Mouse (Mus musculus): Measurements from ENCODE around the gene Ulk4. TPM values are rescaled to one million over a fixed set of nuclear protein-coding genes. Genes with fewer than 3 reads are reported as not detected.
A peak's percentile ranks its signal among the peaks of the same experiment; 100 is the strongest.

Gene Ulk4
- total RNA-seq, 2 experiments from 2014 or later: 9.5 to 9.9 TPM

- no peak for DNase-seq (ENCODE audit: low spot score in 2 of 2)
- Histone ChIP-seq H3K4me3 (no peak overlapping the region), H3K27ac (no peak overlapping the region)
- TF ChIP-seq CTCF (conservative IDR thresholded peaks at IDR 0.05): no peak
Measured at GRCm38 (mm10) chr9:121187811-121188210, 89.2 kb downstream of the Ulk4 start.

GRCm38 (mm10) chr9:121185796-121186195, 91.2 kb downstream of the Ulk4 start:
- no peak for TF ChIP-seq CTCF (conservative IDR thresholded peaks at IDR 0.05)
- H3K4me3 ChIP-seq: no peak overlapping the region
- H3K27ac ChIP-seq: no peak overlapping the region
- DNase-seq (ENCODE audit: low spot score in 2 of 2): no peak

DNA sequence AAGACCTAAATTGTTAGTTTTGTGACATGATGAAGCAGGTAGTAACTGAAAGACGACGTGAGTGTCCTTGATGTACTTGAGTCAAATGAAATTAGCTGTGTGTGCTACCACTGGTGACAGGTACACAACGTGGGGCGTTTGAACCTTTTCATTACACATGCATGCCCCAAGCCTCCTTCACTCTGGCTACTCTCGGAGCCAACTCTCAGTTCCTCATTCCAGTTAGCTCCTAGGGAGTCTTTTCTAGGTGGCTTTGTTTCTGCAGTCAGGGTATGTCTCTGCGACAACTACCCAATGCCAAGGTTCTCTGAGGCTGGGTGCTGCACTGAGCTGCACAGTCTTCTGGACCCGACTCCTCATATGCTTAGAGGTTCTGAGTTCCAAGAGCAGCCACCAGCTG, 100.6 kb downstream of the Ulk4 start:
- H3K4me3 ChIP-seq: no peak overlapping the region
- DNase-seq (ENCODE audit: low spot score in 2 of 2): no peak
- no peak overlapping the region for H3K27ac ChIP-seq
- TF ChIP-seq CTCF (conservative IDR thresholded peaks at IDR 0.05): no peak

DNA sequence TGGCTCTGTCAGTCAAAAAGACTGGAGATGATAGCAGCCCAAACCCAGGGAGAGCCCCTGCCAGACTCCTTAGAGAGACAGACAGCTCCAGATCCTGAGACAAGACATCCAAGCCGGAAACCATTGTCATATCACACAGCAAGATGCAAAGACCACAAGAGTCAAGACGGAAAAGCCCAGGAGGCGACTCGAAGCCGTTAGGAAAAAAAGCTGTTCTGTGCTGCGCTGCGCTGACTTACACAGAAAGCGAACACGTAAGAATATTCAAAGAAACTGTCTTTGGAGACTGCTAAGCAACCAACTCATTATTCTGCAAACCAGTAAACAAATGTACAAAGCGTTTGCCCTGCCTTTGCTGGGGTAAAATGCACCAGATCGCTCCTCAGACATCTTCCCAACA, 101.8 kb downstream of the Ulk4 start:
- H3K27ac ChIP-seq: no peak overlapping the region
- no peak for DNase-seq (ENCODE audit: low spot score in 2 of 2)
- H3K4me3 ChIP-seq: no peak overlapping the region
- TF ChIP-seq CTCF (conservative IDR thresholded peaks at IDR 0.05): no peak

- Histone ChIP-seq H3K4me3 (no peak overlapping the region), H3K27ac (no peak overlapping the region)
- no peak for DNase-seq (ENCODE audit: low spot score in 2 of 2)
- TF ChIP-seq CTCF (conservative IDR thresholded peaks at IDR 0.05): no peak
Measured at GRCm38 (mm10) chr9:121172123-121172522, 104.9 kb downstream of the Ulk4 start.

DNA sequence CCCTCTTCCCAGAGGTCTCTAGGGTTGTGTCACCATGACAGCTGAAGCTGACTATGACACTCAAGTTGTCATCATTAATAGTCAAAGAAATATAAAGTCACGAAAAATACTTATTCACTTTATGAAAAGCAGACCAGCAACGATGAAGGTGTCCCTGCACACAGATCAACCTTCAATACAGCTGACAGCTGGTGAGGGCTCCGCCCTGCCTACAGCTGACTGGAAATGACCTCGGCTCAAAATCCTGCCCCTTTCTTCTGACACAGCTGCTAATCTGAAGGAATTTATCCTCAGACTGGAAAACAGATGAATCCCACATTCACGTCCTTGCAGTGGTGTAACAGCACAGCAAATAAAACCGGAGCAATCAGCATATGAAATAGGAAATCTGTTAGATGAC, 105.4 kb downstream of the Ulk4 start:
- Histone ChIP-seq H3K27ac (no peak overlapping the region), H3K4me3 (no peak overlapping the region)
- DNase-seq (ENCODE audit: low spot score in 2 of 2): no peak
- TF ChIP-seq CTCF (conservative IDR thresholded peaks at IDR 0.05): no peak

GRCm38 (mm10) chr9:121164607-121165006, 112.4 kb downstream of the Ulk4 start:
- H3K4me3 ChIP-seq: no peak overlapping the region
- DNase-seq (ENCODE audit: low spot score in 2 of 2): no peak
- peak overlapping the region; percentile 64; the same call in 1 of the 2 replicates for H3K27ac ChIP-seq
- TF ChIP-seq CTCF (conservative IDR thresholded peaks at IDR 0.05): no peak

GRCm38 (mm10) chr9:121162789-121163188, 114.2 kb downstream of the Ulk4 start:
- DNase-seq (ENCODE audit: low spot score in 2 of 2): no peak
- no peak overlapping the region for H3K4me3 ChIP-seq
- peak; percentile 85 for TF ChIP-seq CTCF (conservative IDR thresholded peaks at IDR 0.05)
- H3K27ac ChIP-seq: no peak overlapping the region

DNA sequence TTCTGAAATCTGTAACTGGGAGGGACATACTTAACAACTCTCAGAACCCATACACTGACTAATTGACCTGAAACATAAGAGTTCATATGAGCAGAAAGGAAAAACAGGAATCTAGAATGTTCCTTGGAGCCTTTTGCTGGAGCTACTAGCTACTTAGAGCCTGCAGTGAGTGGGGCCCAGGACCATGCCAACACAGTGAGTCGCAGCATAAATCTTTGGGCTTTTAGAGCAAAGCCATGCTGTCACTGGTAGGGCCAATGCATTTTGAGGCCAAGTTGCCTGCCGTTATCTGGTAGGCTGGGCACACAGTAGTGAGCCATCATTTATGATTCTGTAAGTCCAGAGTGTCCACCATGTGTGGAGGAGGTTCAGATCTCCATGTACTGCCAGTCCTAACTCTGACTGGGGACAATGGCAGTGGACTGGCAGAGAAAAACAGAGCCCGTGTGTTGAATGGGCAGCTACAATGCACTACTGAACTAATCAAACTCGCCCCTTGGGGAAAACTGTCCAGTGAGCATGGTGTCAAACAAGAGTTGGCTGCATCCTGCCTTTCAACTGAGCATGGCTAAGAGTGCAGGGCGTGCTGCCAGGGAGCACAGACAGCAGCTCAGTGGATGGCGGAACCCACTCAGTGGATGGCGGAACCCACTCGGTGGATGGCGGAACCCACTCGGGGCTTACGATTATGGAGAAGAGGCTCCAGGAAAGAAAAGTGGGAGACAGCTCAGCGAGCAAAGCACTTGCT, 115.0 kb downstream of the Ulk4 start:
- no peak overlapping the region for H3K4me3 ChIP-seq
- no peak for DNase-seq (ENCODE audit: low spot score in 2 of 2)
- H3K27ac ChIP-seq: no peak overlapping the region
- no peak for TF ChIP-seq CTCF (conservative IDR thresholded peaks at IDR 0.05)

GRCm38 (mm10) chr9:121156253-121156831, 120.7 kb downstream of the Ulk4 start:
- Histone ChIP-seq H3K27ac (no peak overlapping the region; the same call in 1 of the 2 replicates), H3K4me3 (no peak overlapping the region)
- DNase-seq (ENCODE audit: low spot score in 2 of 2): peak in 1 of 2 experiments; percentile 19
- no peak for TF ChIP-seq CTCF (conservative IDR thresholded peaks at IDR 0.05)

DNA sequence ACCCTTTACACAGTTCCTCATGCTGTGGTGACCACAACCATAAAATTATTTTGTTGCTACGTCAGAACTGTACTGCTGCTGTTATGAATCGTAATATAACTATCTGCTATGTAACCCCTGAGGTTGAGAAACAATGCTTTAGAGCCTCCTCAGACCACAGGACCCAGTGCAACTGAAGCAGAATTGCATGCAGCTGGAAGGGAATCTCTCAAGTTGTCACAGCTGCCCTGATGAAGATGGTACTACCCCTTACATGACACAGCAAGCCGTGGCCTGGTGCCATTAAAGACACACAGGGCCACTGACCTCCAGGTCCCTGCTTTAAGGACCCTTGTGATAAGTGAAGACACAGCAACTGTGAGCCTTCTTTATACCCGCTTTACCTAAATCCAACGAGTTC, 123.7 kb downstream of the Ulk4 start:
- no peak overlapping the region for H3K4me3 ChIP-seq
- no peak for DNase-seq (ENCODE audit: low spot score in 2 of 2)
- no peak overlapping the region for H3K27ac ChIP-seq
- TF ChIP-seq CTCF (conservative IDR thresholded peaks at IDR 0.05): no peak

GRCm38 (mm10) chr9:121148602-121149001, 128.4 kb downstream of the Ulk4 start:
- no peak for TF ChIP-seq CTCF (conservative IDR thresholded peaks at IDR 0.05)
- no peak overlapping the region for H3K4me3 ChIP-seq
- H3K27ac ChIP-seq: no peak overlapping the region
- no peak for DNase-seq (ENCODE audit: low spot score in 2 of 2)

DNA sequence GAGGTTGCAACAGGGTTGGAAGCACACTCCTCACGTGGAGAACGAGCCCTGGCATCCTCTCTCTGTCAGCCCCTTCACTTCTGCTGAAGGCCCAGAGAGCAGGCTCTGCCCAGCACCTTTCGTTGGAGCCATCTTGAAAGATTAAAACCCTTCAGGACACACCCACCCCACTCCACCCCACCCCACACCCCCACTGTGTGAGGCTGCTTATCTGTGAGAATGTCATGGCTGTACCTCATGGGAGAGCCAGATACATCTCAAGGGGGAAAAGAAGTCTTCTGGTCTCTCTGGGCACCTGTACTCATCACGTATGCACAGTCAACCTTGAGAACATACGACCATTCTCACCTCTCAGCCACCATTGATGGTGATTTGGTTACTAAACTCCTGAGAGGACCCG, 133.8 kb downstream of the Ulk4 start:
- H3K27ac ChIP-seq: no peak overlapping the region
- H3K4me3 ChIP-seq: no peak overlapping the region
- TF ChIP-seq CTCF (conservative IDR thresholded peaks at IDR 0.05): no peak
- DNase-seq (ENCODE audit: low spot score in 2 of 2): no peak

DNA sequence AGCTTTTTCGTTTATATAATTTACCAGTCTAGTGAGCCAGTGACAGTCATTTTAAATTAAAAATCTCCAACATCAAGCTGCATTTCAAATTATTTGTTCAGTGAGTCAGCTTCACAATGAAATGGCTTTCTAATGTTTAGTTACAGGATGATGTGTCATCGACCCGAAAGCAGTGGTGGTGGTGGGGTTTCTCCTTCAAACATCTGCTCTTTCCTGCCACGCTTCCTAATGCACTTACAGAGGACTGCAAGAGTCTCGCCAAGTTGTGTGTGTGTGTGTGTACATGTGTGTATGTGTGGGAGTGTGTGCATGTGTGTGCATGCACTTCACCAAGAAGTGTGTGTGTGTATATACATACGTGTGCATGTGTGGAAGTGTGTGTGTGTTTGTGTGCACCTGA, 144.4 kb downstream of the Ulk4 start:
- TF ChIP-seq CTCF (conservative IDR thresholded peaks at IDR 0.05): no peak
- DNase-seq (ENCODE audit: low spot score in 2 of 2): no peak
- Histone ChIP-seq H3K4me3 (no peak overlapping the region), H3K27ac (no peak overlapping the region)

Data from layer of hippocampus, adult 2 months (tissue).